Mouse (Mus musculus): ENCODE measurements around the gene Cdh23. TPM values are rescaled to one million over a fixed set of nuclear protein-coding genes. Genes with fewer than 3 reads are reported as not detected.

Cdh23 gene
- total RNA-seq, 2 experiments from 2014 or later, result 2.1 to 3.6 TPM

- no peak for DNase-seq (ENCODE audit: extremely low spot score in 1 of 2, low spot score in 1 of 2)
Measured at GRCm38 (mm10) chr10:60273382-60273781, 422.9 kb downstream of the Cdh23 start.

- DNase-seq (ENCODE audit: extremely low spot score in 1 of 2, low spot score in 1 of 2), result no peak
Measured at GRCm38 (mm10) chr10:60272241-60272640, 424.0 kb downstream of the Cdh23 start.

GRCm38 (mm10) chr10:60271015-60271414, 425.3 kb downstream of the Cdh23 start:
- no peak for DNase-seq (ENCODE audit: extremely low spot score in 1 of 2, low spot score in 1 of 2)

- DNase-seq (ENCODE audit: extremely low spot score in 1 of 2, low spot score in 1 of 2), result no peak
Measured at GRCm38 (mm10) chr10:60269141-60270064, 426.9 kb downstream of the Cdh23 start.

- no peak for DNase-seq (ENCODE audit: extremely low spot score in 1 of 2, low spot score in 1 of 2)
Measured at GRCm38 (mm10) chr10:60268738-60269137, 427.6 kb downstream of the Cdh23 start.

- no peak for DNase-seq (ENCODE audit: extremely low spot score in 1 of 2, low spot score in 1 of 2)
Measured at GRCm38 (mm10) chr10:60266842-60267401, 429.4 kb downstream of the Cdh23 start.

- no peak for DNase-seq (ENCODE audit: extremely low spot score in 1 of 2, low spot score in 1 of 2)
Measured at GRCm38 (mm10) chr10:60265252-60265651, 431.0 kb downstream of the Cdh23 start.

GRCm38 (mm10) chr10:60263351-60263750, 432.9 kb downstream of the Cdh23 start:
- DNase-seq (ENCODE audit: extremely low spot score in 1 of 2, low spot score in 1 of 2), result no peak

GRCm38 (mm10) chr10:60262386-60262785, 433.9 kb downstream of the Cdh23 start:
- peak in 1 of 2 experiments; percentile 76 for DNase-seq (ENCODE audit: extremely low spot score in 1 of 2, low spot score in 1 of 2)

- DNase-seq (ENCODE audit: extremely low spot score in 1 of 2, low spot score in 1 of 2), result no peak
Measured at GRCm38 (mm10) chr10:60261530-60261929, 434.8 kb downstream of the Cdh23 start.

- DNase-seq (ENCODE audit: extremely low spot score in 1 of 2, low spot score in 1 of 2), result no peak
Measured at GRCm38 (mm10) chr10:60260557-60261294, 435.6 kb downstream of the Cdh23 start.

GRCm38 (mm10) chr10:60257261-60257825, 438.9 kb downstream of the Cdh23 start:
- DNase-seq (ENCODE audit: extremely low spot score in 1 of 2, low spot score in 1 of 2), result no peak

GRCm38 (mm10) chr10:60256088-60256487, 440.2 kb downstream of the Cdh23 start:
- no peak for DNase-seq (ENCODE audit: extremely low spot score in 1 of 2, low spot score in 1 of 2)

Other genes starting within 250 kb of the Cdh23 start
- 10 to 100 TPM; 16.6 to 17.1 TPM for gene Slc29a3, start 56.3 kb upstream of the Cdh23 start, total RNA-seq (2021)
- 10 to 100 TPM; 15.9 to 16.4 TPM for gene Unc5b, start 135.1 kb upstream of the Cdh23 start, total RNA-seq (2021)